Mouse (Mus musculus) testis, adult 2 months (tissue): ENCODE data around the gene Elp5. TPM values are rescaled to one million over a fixed set of nuclear protein-coding genes. Genes with fewer than 3 reads are reported as not detected.
A peak's percentile ranks its signal among the peaks of the same experiment; 100 is the strongest.

Experiments used
- H3K27ac ChIP-seq: fragments of 200-500 bp; 2 replicates; pipeline ENCODE4 v1.5.1; 2012; ENCODE audit warnings: low read depth, low read length; ENCODE audit not compliant: control insufficient read depth, insufficient read depth
- H3K27me3 ChIP-seq: fragments of 200-500 bp; 2 replicates; pipeline ENCODE4 v1.6.1; 2012; ENCODE audit warnings: mild to moderate bottlenecking, low read length, moderate library complexity; ENCODE audit not compliant: control insufficient read depth, insufficient read depth
- H3K36me3 ChIP-seq: fragments of 200-500 bp; 2 replicates; pipeline ENCODE4 v1.6.1; 2012; ENCODE audit warnings: mild to moderate bottlenecking, low read length; ENCODE audit not compliant: control insufficient read depth, insufficient read depth
- H3K4me1 ChIP-seq: fragments of 200-500 bp; 2 replicates; pipeline ENCODE4 v1.6.1; 2012; ENCODE audit warnings: low read length; ENCODE audit not compliant: control insufficient read depth, insufficient read depth
- H3K4me3 ChIP-seq: fragments of 200-500 bp; 2 replicates; pipeline ENCODE4 v1.5.1; 2012; ENCODE audit warnings: low read depth, mild to moderate bottlenecking, low read length, moderate library complexity, mixed read lengths; ENCODE audit not compliant: control insufficient read depth
- CTCF ChIP-seq: fragments of 200-500 bp; IDR thresholded peaks from 2 replicates; pipeline ENCODE4 v1.5.1; 2012; ENCODE audit warnings: low read depth, mild to moderate bottlenecking, inconsistent platforms, low read length, moderate library complexity; ENCODE audit not compliant: control insufficient read depth, insufficient read depth, insufficient replicate concordance
- POLR2A ChIP-seq: fragments of 200-500 bp; IDR thresholded peaks from 2 replicates; pipeline ENCODE4 v1.6.1; 2012; ENCODE audit warnings: low read depth, mild to moderate bottlenecking, inconsistent platforms, low read length, moderate library complexity; ENCODE audit not compliant: control insufficient read depth
- polyA plus RNA-seq: library from polyadenylated mRNA; depleted of rRNA; stranded (reverse); fragments of >200 nt; gene quantifications from 2 replicates; pipeline ENCODE4 v1.2.3, GENCODE M21; 2012; rRNA removed

Elp5 gene
- 225 and 226 TPM in 2 replicates for polyA plus RNA-seq

DNA sequence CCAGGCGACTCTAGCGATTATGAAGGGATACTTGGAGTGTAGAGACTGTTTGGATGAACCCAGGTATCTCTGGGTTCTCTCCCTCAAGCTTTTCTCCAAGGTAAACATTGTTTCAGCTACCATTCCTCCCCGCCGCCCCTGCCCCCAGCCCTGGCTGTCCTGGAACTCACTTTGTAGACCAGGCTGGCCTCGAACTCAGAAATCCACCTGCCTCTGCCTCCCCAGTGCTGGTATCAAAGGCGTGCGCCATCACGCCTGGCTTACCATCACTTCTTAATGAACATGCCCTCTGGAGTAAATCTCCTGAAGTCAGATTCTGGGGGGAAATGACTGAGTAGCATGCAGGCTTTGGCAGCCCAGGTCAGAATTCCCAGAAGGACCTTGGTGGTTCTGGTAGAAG is at the start of gene Elp5:
TSS of gene Elp5 (minus strand) at position 293 of the 400 bp plus-strand sequence.
- Histone ChIP-seq H3K27ac (peak within 1 kb of the TSS; percentile 86), H3K4me3 (peak within 1 kb of the TSS; percentile 89), H3K36me3 (peaks cover 3% of the 10 kb centered on the region), H3K27me3 (no peaks in the 10 kb centered on the region), H3K4me1 (peaks cover 7% of the 10 kb centered on the region)
- no peak for TF ChIP-seq CTCF
- no peak for TF ChIP-seq POLR2A

DNA sequence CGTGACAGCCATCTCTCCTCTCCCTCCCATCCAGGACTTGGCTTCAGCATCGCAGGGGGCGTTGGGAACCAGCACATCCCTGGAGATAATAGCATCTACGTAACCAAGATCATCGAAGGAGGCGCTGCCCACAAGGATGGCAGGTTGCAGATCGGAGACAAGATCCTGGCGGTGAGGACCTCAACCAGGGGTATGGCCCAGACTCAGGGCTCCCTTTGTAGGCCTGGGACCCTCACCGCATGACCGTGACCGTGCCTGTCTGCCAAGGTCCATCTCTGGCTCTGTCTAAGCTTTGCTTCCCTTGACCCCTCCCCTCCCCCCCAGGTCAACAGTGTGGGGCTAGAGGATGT is 49.0 kb upstream of the Elp5 start:
- Histone ChIP-seq H3K27ac (no peak overlapping the region), H3K4me1 (peaks cover 32% of the 10 kb centered on the region), H3K4me3 (no peak overlapping the region), H3K36me3 (no peaks in the 10 kb centered on the region), H3K27me3 (no peaks in the 10 kb centered on the region)
- TF ChIP-seq POLR2A (no peak), CTCF (no peak)

DNA sequence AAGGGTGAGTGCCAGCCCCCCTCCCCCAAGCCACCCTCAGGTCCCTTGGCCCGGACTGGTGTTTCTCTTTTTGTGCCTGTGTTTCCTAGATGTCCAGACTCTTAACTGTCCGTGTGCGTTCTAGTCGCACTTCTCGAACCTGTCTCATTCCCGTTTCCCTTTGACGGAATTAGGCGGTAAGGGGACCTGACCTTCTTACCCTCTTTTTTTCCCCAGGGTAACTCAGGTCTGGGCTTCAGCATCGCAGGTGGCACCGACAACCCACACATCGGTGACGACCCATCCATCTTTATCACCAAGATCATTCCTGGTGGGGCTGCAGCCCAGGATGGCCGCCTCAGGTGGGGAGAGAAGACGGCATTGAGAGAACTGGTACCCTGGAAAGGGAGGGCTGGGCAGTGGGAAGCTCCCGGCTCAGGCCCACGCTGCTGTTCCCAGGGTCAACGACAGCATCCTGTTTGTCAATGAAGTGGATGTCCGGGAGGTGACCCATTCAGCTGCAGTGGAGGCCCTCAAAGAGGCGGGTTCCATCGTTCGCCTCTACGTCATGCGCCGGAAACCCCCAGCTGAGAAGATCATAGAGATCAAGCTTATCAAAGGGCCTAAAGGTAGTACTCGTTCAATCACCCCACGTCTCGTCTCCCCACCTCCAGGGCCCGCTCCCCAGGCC is 48.5 kb upstream of the Elp5 start:
- Histone ChIP-seq H3K36me3 (no peaks in the 10 kb centered on the region), H3K4me3 (no peak overlapping the region), H3K27me3 (no peaks in the 10 kb centered on the region), H3K4me1 (peaks cover 35% of the 10 kb centered on the region), H3K27ac (no peak overlapping the region)
- TF ChIP-seq POLR2A (no peak), CTCF (no peak)

- Histone ChIP-seq H3K4me1 (peaks cover 35% of the 10 kb centered on the region), H3K4me3 (no peak overlapping the region), H3K27me3 (no peaks in the 10 kb centered on the region), H3K36me3 (no peaks in the 10 kb centered on the region), H3K27ac (no peak overlapping the region)
- TF ChIP-seq POLR2A (no peak), CTCF (no peak)
Measured at GRCm38 (mm10) chr11:70029829-70030550, 47.7 kb upstream of the Elp5 start.

DNA sequence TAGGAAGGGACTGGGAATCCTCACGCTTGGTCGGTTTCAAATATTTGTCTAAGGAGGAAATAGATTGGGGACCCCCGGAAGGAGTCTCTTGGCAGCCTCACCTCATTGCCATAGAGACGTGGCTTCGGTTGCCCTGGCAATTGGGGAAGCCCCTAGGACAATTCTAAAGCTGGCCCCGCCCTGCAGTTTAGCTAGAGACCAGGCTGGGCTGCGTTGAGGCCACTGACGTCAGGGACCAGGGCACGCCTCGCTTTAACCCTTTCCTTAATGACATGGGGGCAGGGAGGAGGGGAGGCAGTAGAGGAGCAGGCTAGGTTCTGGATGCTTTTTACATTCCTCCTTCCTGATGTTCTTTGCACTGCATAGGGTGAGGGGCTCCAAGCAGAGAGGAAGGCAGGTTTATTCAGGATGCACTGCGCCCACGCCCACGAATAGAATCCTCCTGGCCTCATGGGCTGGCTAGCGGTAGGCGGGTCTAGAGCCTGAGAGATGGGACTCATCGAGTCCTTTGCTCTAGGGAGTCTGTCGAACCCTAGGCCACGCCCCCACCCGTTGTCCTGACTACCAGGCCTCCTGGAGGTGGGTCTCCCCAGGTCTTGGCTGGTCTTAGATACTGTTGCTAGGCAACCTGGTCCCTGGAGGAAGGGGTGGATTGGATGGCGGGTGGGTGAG is 46.9 kb upstream of the Elp5 start:
- H3K27ac ChIP-seq, result 0 out of 2 replicates have a peak overlapping the region, but pooled peaks have one; percentile 23
- peaks cover 40% of the 10 kb centered on the region for H3K4me1 ChIP-seq
- H3K4me3 ChIP-seq, result peak overlapping the region; percentile 70
- no peaks in the 10 kb centered on the region for H3K36me3 ChIP-seq
- TF ChIP-seq CTCF, result no peak
- TF ChIP-seq POLR2A, result no peak
- H3K27me3 ChIP-seq, result no peaks in the 10 kb centered on the region

- TF ChIP-seq POLR2A (no peak), CTCF (no peak)
- H3K27ac ChIP-seq, result peak overlapping the region; percentile 15; the same call in 1 of the 2 replicates
- H3K36me3 ChIP-seq, result no peaks in the 10 kb centered on the region
- H3K27me3 ChIP-seq, result no peaks in the 10 kb centered on the region
- peak overlapping the region; percentile 70 for H3K4me3 ChIP-seq
- peaks cover 44% of the 10 kb centered on the region for H3K4me1 ChIP-seq
Measured at GRCm38 (mm10) chr11:70028401-70029129, 46.2 kb upstream of the Elp5 start.

DNA sequence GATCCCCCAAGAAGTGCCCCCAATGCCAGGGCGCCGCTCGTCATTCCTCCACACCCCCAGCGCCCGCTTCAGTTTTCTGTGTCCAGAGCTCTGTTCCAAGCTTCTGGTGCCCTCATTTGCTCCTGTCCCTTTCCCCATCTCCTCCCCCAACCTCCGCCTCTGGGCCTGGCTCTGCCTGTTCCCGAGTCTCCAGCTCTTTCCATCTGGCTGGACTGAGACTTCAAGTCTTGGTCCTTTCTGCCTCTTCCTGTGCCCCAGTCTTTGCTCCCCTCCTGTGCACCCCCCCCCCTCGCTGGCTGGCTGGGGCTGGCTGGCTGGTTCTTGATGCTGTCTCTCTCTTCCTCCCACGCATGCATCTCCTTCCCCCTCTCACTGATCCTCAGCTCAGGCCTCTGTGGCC is 45.1 kb upstream of the Elp5 start:
- Histone ChIP-seq H3K4me3 (peak overlapping the region; percentile 9; the same call in 1 of the 2 replicates), H3K4me1 (peaks cover 46% of the 10 kb centered on the region)

More for the DNA sequence above, 45.1 kb upstream of the Elp5 start:
- H3K27ac ChIP-seq, result 0 out of 2 replicates have a peak overlapping the region, but pooled peaks have one; percentile 15
- no peaks in the 10 kb centered on the region for H3K27me3 ChIP-seq
- H3K36me3 ChIP-seq, result no peaks in the 10 kb centered on the region
- TF ChIP-seq POLR2A (no peak), CTCF (no peak)
